Mouse (Mus musculus): Measurements from ENCODE around the gene Exoc2.

DNA sequence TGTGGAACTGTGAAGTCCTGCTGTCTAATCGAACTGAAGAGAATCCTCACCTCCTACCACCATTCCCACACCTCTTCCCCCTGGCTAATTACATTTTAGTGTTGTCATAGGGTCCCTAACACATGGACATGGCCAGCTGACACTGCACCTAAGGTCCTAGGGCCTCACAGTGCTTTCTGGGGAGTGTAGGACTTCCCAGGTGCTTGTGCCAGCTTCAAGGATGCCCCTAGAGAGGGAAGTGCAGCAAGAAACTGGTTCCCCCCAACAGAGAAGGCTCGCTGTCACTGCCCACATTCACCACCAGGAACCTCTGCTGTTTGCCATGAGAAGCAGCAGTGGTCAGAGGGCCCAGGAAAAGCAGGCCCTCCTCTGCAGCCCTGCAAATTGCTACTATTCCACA lies 123.2 kb downstream of the Exoc2 start:
- TF ChIP-seq POLR2A (IDR thresholded peaks at IDR 0.05; ENCODE audit: borderline replicate concordance, control insufficient read depth, low read depth, low read length) (no peak), CTCF (IDR thresholded peaks at IDR 0.05; ENCODE audit: control insufficient read depth, insufficient read depth, low read length) (no peak)

Data from bone marrow, adult 2 months (tissue).